Mouse (Mus musculus) embryonic stem cell, embryonic (primary cell): Measurements from ENCODE around the gene Rps3a1.
"Not testable (repeated sequence)": the region's sequence is repeated elsewhere in the genome, so short reads cannot be mapped to it uniquely, and the experiment has no call there.

Experiments
- CTCF ChIA-PET, 4 experiments: fragments of 300-600 bp in 2 of 4; fragments of 350-600 bp in 2 of 4; sonication (Branson Sonifier 250); formaldehyde crosslinking; loops; one replicate each; lab custom pipeline; 2022; ENCODE audit warnings: inconsistent platforms in 2 of 4; lab: Charles Lee
- POLR2A ChIA-PET, 4 experiments: fragments of 300-600 bp in 2 of 4; fragments of 350-600 bp in 2 of 4; sonication (Branson Sonifier 250); formaldehyde crosslinking; loops; one replicate each; lab custom pipeline; 2022; ENCODE audit warnings: antibody characterized with exemption in 4 of 4, inconsistent platforms in 1 of 4; lab: Charles Lee

The Rps3a1 gene

DNA sequence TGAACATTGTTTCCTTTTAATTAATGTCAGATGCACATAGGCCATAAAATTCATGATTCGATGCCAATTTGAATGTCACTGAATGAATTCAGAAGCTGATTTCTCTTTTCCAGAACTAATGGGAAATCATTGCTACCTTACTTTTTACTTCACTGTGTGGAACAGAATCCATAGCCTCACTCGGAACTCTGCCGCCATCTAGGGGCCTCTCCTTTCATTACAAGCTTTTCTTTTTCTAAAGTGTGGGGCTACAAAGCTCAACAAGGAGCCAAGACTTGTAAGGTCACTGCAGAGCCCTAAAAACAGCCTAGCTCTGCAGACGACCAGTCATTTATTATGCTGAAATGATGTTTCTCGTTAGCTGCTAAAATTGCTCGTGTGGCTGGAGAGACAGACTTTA is 12.7 kb downstream of the Rps3a1 start:
- POLR2A ChIA-PET = interaction anchor here (0.6 to 11.2 kb wide), 16 partner anchors 8 to 1420 kb away, joined by 3 to 193 read pairs (median 4); partner anchors contain the start of genes Gatb (in 1 of the 4), Rps3a1 (in 1 of the 4) and Sh3d19 (in 1 of the 4)
- CTCF ChIA-PET = interaction anchor here (0.5 to 1.4 kb wide), 25 partner anchors 10 to 632 kb away, joined by 3 to 7 read pairs (median 3); partner anchors contain the start of genes Gatb (in 1 of the 4), Rps3a1 (in 1 of the 4) and Sh3d19 (in 1 of the 4)

DNA sequence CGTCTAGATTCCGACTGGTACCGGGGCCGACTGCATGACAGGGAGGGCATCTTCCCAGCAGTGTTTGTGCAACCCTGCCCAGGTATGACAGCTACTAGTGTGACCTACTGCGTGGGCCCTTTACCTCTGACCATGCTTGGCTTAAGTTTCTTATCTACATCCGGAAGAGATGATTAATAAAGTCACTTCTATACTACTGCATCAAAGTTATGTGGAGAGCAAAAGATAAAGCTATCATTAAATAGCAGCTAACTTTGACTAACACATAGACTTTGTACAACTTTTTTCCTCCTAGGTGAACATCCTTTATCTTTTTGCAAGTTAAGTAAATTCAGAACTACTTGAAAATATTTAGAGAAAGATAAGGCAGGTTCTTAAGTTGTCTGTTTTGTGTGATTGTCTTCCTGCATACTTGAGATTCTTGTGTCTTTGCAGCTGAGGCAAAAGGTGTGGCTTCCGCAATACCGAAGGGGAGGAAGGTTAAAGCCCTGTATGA is 19.2 kb downstream of the Rps3a1 start:
- CTCF ChIA-PET = no interaction called here

DNA sequence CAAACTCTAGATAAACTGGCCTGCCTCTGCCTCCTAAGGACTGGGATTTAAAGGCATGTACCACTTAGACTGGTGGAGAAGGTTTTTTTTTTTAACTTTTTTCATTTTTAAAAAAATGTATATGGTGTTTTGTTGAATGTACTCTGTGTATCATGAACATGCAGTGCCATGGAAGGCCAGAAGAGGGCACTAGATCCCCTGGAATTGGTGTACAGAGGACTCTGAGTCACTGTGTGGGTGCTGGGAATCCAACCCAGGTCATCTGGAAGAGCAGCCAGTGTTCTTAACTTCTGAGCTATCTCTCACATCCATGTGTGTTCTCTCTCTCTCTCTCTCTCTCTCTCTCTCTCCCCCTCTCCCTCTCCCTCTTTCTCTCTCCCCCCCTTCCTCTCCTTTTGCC is 20.3 kb downstream of the Rps3a1 start:
- ChIA-PET CTCF (interaction anchor here in 2 of 4 experiments (0.6 to 0.7 kb wide), 2 partner anchors 9 to 136 kb away, joined by 3 read pairs; no protein-coding TSS in a partner anchor), POLR2A (interaction anchor here in 2 of 4 experiments (0.6 to 11.2 kb wide), 8 partner anchors 9 to 429 kb away, joined by 3 to 193 read pairs (median 3); partner anchors contain the start of gene Rps3a1 (in 1 of the 2))

More for the DNA sequence above, 19.2 kb downstream of the Rps3a1 start:
- POLR2A ChIA-PET = interaction anchor here in 3 of 4 experiments (0.9 to 11.2 kb wide), 8 partner anchors 8 to 549 kb away, joined by 3 to 193 read pairs (median 5); partner anchors contain the start of genes Rps3a1 (in 2 of the 3) and Gatb (in 1 of the 3)

DNA sequence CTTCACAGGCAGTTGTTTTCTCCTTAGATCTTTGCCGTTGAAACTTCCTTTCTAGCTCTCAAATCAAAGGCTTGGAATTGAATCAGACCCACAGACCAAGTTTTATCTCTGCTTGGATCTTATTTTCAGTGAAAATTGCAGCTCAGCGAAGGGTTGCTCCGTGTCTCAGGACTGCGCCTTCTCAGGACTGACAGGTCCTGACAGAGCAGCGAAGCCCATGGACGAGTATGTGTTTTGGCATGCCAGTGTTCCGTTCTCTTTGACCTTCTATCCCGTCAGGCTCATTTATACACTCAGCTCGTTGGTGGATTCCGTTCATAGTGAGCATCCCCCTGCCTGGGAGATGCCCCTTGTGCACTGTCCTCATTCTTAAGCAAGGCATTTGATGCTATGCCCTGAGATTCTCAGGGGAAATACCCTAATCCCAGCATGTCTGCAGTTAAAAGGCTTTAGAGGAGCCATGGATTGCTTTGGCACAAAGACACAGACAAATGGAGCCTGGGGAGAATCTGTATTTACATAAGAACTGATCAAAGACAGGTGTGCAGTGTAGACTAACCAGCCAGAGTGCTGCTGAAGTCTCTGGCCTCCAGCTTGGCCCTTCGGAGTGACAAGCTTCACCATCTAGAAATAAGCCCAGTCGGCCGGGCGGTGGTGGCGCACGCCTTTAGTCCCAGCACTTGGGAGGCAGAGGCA is 23.1 kb downstream of the Rps3a1 start:
- ChIA-PET POLR2A (interaction anchor here in 3 of 4 experiments (0.6 to 3.3 kb wide), 15 partner anchors 10 to 546 kb away, joined by 3 to 11 read pairs (median 4); partner anchors contain the start of genes Rps3a1 (in 2 of the 3), Gatb (in 1 of the 3), Glt28d2 (in 1 of the 3) and Gm37240 (in 1 of the 3)), CTCF (interaction anchor here in 2 of 4 experiments (0.9 to 1.5 kb wide), 2 partner anchors 10 to 11 kb away, joined by 3 to 6 read pairs; no protein-coding TSS in a partner anchor)

DNA sequence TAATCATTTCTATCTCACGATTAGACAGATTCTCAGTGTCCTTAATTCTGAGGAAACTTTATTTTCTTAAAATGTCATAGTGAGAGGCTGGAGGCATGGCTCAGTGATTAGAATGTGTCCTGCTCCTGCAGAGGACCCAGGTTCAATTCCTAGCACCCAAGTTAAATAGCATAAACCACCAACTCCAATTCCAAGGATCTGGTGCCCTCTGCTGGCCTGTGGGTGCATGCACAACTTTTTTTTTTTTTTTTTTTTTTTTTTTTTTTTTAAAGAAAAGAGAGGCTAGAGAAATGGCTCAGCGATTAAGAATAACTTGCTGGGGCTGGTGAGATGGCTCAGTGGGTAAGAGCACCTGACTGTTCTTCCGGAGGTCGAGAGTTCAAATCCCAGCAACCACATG is 25.6 kb downstream of the Rps3a1 start:
- ChIA-PET CTCF (interaction anchor here (0.6 to 1.4 kb wide), 21 partner anchors 13 to 1124 kb away, joined by 3 to 23 read pairs (median 3); partner anchors contain the start of gene Prss48 (in 1 of the 4)), POLR2A (interaction anchor here in 2 of 4 experiments (0.6 to 2.5 kb wide), 8 partner anchors 9 to 574 kb away, joined by 3 to 7 read pairs (median 4); no protein-coding TSS in a partner anchor)

DNA sequence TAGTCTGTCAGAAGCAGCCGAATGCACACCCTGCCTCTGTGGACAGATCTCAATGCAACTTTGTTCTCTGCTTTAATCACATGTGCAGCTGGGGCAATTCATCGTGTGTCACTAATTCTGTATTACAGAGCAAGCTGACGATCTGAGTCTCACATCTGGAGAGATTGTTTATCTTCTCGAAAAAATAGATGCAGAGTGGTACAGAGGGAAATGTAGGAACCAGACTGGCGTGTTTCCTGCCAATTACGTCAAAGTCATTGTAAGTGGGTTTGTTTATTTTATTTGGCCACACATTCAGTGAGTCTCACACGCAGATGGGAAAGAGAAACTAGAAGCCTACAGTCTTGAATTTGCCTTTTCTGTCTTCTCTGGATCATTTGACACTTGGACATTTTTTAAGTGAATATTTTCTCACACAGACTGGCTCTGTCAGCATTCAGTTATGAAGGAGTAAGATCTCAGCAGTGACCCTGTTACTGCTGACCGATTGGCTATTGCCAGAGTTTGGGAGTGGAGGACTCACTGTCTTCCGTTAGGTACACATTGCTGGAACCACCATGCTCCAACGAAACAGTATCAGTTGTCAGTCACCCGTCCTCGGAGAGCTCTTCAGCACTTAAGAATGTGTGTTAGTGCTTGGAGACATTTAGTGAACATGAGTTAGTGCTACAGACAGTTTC is 27.7 kb downstream of the Rps3a1 start:
- CTCF ChIA-PET = no interaction called here
- POLR2A ChIA-PET = interaction anchor here in 1 of 4 experiments (1.0 to 1.2 kb wide), 2 partner anchors 9 to 10 kb away, joined by 3 to 5 read pairs; no protein-coding TSS in a partner anchor

DNA sequence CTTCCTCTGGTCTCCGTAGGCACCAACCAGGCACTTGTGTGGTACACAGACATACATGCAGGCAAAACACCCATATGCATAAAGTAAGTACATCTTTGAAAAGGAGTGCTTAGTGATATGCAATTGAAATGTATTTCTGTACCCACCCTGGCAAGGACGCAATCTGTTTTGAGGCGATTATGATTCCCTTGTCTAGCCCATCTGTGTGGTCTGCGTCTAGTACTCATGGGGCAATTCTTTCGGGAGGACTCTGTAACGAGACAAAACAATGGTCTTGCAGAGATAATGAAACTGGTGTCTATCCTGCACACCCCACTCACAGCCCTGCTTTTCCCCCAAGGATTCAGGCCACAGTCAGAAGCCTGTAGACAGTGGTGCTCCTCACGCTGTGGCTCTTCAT is 29.7 kb downstream of the Rps3a1 start:
- ChIA-PET CTCF (interaction anchor here in 1 of 4 experiments (0.6 kb wide), 1 partner anchor 10 kb away, joined by 3 read pairs; no protein-coding TSS in a partner anchor), POLR2A (interaction anchor here in 1 of 4 experiments (1.1 kb wide), 1 partner anchor 9 kb away, joined by 3 read pairs; no protein-coding TSS in a partner anchor)

DNA sequence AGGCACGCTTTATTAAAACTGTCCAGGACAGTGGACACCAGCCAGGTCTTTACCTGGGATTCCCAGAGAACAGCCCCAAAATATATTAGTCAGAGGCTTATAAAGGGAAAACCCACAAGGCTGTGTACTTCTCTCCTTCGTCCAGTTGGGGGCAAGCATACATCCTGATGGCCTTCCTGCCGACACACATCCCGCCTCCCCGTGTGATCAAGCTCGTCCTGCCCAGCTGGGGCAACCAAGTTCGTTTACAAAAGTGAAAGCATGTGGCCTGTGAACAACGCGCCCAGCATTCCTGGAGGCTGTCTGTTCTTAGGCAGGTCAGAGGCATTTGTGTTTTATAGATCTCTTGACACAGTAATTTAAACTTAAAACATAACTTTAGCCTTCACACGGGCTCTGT is 32.4 kb downstream of the Rps3a1 start:
- ChIA-PET CTCF (interaction anchor here in 3 of 4 experiments (0.6 to 1.0 kb wide), 4 partner anchors 62 to 1188 kb away, joined by 3 to 4 read pairs (median 3); no protein-coding TSS in a partner anchor), POLR2A (interaction anchor here in 2 of 4 experiments (0.6 to 2.7 kb wide), 8 partner anchors 9 to 1561 kb away, joined by 3 to 11 read pairs (median 4); partner anchors contain the start of genes Prss48 (in 1 of the 2) and Rps3a1 (in 1 of the 2))

DNA sequence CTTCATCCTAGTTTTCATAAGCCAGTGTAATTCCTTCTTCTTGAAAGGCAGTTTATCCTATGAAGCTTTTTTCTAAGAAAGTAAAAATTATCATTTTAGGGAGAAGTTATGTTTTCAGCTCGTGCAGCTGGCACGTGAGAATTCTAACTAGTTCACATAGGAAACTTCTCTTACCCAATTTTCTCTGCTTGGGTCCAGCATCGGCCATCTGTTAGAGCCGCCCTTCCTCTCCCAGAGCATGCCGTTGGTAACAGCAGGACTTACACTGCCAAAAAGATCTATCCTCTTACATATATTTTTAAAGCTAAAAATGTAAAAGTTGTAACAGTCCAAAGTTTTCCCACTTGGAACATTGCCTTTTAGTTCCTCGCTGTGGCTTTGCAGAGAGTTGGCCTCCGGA is 33.4 kb downstream of the Rps3a1 start:
- ChIA-PET CTCF (interaction anchor here in 2 of 4 experiments (1.0 to 1.2 kb wide), 2 partner anchors 39 to 61 kb away, joined by 4 read pairs; no protein-coding TSS in a partner anchor), POLR2A (interaction anchor here in 3 of 4 experiments (1.1 to 2.7 kb wide), 12 partner anchors 9 to 535 kb away, joined by 3 to 11 read pairs (median 4); partner anchors contain the start of genes Gatb (in 1 of the 3) and Prss48 (in 1 of the 3))

DNA sequence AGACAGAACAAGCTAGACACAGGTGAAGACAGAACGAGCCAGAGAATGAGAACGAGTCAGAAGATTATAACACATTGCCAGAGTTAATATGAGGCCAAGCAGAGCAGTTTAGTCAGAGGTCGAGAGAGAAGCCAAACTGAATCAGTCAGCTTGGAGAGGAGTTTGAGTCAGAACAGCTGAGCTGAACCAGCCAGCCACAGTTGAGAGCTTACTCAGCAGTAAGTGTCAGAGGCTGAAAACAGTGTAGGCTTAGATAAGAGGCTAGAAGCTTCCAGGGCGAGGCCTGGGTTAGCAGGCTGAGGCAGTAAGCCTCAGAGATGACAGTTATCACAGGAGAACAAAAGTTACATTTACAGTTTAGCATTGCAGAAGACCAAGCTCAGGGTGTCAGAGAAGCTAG is 33.9 kb downstream of the Rps3a1 start:
- POLR2A ChIA-PET = interaction anchor here in 2 of 4 experiments (1.0 to 2.7 kb wide), 10 partner anchors 9 to 534 kb away, joined by 3 to 11 read pairs (median 3); partner anchors contain the start of gene Gatb (in 1 of the 2)
- CTCF ChIA-PET = interaction anchor here in 1 of 4 experiments (1.2 to 2.0 kb wide), 2 partner anchors 21 to 39 kb away, joined by 4 to 5 read pairs; no protein-coding TSS in a partner anchor

DNA sequence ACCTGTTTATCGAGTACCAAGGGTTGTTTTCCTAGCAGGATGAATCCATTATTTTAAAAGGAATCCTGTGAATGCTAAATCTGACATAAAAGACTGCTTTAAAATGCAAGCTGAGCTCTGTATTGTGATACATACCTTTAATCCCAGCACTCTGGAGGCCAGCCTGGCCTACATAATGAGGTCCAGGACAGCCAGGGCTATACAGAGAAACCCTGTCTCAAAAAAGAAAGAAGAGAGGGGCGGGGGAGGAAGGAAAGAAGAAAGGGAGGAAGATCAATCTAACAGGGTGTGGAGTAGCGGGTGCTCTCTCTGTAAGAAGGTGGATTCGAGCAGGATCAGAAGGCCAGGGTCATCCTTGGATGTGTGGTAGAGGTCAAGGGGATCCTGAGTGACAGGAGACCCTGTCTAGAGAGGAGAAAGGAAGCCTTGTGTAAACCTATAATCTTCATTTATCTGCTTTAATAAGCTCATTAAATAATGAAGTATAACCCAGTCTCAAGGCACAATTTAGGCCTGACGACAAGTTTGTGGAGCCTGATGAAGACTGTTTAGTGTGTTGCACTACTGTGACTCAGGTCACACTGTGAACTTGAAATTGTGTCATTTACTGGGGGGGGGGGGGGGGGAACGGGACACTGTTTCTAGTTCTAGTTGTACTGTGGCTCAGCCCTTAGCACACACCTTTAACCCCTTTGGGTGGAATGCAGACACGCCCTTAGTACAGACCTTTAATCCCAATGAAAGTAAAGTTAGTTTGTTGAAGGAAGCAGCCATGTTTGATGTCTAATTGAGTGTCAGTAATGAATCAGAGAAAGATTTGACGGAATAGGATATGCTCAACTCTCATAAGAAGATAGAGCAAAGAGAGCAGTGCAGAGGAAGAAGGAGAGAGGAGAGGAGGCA is 34.6 kb downstream of the Rps3a1 start:
- POLR2A ChIA-PET = interaction anchor here in 3 of 4 experiments (0.7 to 2.7 kb wide), 12 partner anchors 9 to 534 kb away, joined by 3 to 13 read pairs (median 4); partner anchors contain the start of gene Gatb (in 1 of the 3)
- CTCF ChIA-PET = interaction anchor here in 1 of 4 experiments (0.6 to 2.0 kb wide), 3 partner anchors 22 to 177 kb away, joined by 4 to 5 read pairs (median 4); no protein-coding TSS in a partner anchor

DNA sequence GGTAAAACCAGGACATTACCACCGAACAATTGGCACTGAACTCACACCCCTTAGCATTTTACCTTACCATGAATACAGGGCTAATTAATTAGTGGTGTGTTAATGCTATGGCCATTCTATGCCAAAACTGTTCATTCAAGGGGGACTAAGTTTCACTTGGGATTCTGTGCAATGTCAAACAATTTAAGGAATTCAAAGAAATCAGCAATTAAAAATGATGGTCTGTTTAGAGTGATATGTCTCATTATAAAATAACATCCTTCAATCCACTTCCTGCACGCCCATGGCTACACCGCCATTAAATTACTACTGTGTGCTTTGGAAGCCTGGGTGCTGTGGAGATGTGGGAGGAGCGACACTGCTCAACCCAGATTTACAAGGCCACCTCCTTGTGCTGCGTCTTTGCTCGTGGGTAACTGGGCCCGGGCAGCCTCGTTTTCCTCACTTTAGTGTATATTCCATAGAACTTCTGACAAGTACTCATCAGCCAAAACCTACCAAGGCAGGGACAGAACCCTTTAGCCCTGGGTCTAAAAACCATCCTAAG is 36.3 kb downstream of the Rps3a1 start:
- CTCF ChIA-PET = no interaction called here
- POLR2A ChIA-PET = interaction anchor here in 1 of 4 experiments (0.6 to 2.2 kb wide), 6 partner anchors 10 to 702 kb away, joined by 3 to 13 read pairs (median 7); no protein-coding TSS in a partner anchor

DNA sequence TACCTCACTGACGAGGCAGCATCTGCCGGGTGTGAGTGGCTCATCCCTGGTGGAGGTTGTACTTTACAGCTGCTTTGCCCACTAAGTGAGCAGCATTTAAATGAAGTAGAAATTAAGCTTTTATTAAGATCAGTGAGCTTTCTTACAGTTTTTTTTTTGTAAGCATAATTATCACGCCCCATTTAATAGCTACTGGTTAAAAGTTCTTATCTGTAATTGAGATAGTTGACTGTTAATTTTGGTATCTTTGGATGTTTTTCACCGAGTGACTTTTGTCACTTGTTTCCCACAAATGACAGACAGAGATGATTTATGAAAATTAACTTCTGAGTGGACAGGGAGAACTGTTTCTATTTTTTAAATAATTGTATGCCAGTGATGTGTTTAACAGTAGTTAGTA is 37.6 kb downstream of the Rps3a1 start:
- ChIA-PET POLR2A (interaction anchor here in 2 of 4 experiments (0.6 to 1.1 kb wide), 2 partner anchors 21 to 213 kb away, joined by 3 read pairs; no protein-coding TSS in a partner anchor), CTCF (no interaction called here)

DNA sequence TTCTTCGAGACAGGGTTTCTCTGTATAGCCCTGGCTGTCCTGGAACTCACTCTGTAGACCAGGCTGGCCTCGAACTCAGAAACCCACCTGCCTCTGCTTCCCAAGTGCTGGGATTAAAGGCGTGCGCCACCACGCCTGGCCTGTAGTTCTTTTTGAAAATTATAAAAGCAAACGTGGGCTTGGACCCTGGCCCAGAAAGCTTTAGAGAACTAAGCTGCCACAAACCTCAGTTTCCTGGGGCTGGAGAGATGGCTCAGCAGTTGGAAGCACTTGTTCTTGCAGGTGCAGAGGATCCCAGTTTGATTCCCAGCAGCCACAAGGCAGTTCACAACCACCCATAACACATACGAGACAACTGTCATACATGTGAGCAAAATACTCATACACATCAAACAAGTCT is 38.1 kb downstream of the Rps3a1 start:
- POLR2A ChIA-PET = interaction anchor here in 2 of 4 experiments (0.6 to 1.1 kb wide), 2 partner anchors 22 to 214 kb away, joined by 3 read pairs; no protein-coding TSS in a partner anchor

DNA sequence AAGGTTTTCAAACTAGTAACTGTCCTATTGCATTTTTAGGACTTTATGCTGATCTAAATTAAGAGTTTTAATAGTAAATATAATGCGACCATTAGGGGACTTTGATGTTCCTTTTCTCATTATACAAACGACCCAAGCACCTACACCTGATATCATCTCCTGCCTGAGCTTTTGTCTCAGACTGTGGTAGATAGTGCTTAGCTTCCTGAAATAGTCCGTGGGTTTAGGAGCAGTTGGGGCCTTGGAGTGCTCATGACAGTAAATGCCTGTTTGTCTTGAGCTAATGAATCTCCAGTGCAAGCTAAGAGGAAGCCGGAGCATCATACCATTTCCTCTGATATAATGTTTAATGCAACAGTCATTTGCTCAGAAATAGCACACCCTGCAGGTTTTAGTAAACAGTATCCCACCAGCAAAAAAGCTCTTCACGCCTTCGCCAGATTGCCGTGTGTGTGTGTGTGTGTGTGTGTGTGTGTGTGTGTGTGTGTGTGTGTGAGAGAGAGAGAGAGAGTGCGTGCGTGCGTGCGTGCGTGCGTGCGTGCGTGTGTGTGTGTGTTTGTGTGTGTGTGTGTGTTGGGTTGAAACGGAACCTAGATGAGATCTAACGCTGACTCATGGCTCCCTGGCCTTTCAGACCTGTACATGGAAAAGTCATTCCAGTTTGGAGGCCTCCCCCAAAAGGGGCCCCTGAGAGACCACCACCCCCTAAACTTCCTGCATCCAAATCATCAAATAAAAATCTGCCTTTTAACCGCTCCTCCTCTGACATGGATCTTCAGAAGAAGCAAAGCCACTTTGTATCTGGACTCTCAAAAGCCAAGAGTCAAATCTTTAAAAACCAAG is 38.8 kb downstream of the Rps3a1 start:
- CTCF ChIA-PET = interaction anchor here in 3 of 4 experiments (0.5 to 0.7 kb wide), 5 partner anchors 11 to 1773 kb away, joined by 3 to 8 read pairs (median 5); no protein-coding TSS in a partner anchor
- POLR2A ChIA-PET = interaction anchor here in 2 of 4 experiments (0.5 to 1.6 kb wide), 5 partner anchors 10 to 134 kb away, joined by 3 to 4 read pairs (median 3); no protein-coding TSS in a partner anchor

More for the DNA sequence above, 38.1 kb downstream of the Rps3a1 start:
- CTCF ChIA-PET = not testable (repeated sequence)
